Mouse (Mus musculus) monocyte, adult 5-6 weeks (primary cell): Measurements from ENCODE around the gene Car7. TPM values are rescaled to one million over a fixed set of nuclear protein-coding genes. Genes with fewer than 3 reads are reported as not detected.

Experiments used
- total RNA-seq: library from RNA; stranded (forward); fragments of 200-1000, 200-491, 200-594 nt; gene quantifications from 3 replicates; pipeline ENCODE4 v1.2.3, GENCODE M21; 2017

Car7 gene
- total RNA-seq, 1 experiment from 2014 or later: 3.3 TPM

Other genes starting within 250 kb of the Car7 start
- gene Cmtm2a, start 241.5 kb upstream of the Car7 start, total RNA-seq: 4.7 TPM in 1 of 3 replicates, not detected in the others
- gene Gm45711, start 224.6 kb upstream of the Car7 start, total RNA-seq: not detected in 3 replicates
- not detected in 3 replicates for gene Cmtm1, start 224.5 kb upstream of the Car7 start, total RNA-seq
- not detected in 3 replicates for gene Gm11020, start 213.1 kb upstream of the Car7 start, total RNA-seq
- 2.6 TPM in 1 of 3 replicates, not detected in the others for gene Cmtm2b, start 212.5 kb upstream of the Car7 start, total RNA-seq
- 14.1 to 17.1 TPM (median 16.7 TPM) in 3 replicates for gene Cmtm3, start 195.3 kb upstream of the Car7 start, total RNA-seq
- 0.19 to 0.97 TPM (median 0.64 TPM) in 3 replicates for gene Cmtm4, start 138.9 kb upstream of the Car7 start, total RNA-seq
- 57.3 to 86.0 TPM (median 57.8 TPM) in 3 replicates for gene Dync1li2, start 91.6 kb upstream of the Car7 start, total RNA-seq
- 0.21 TPM in 1 of 3 replicates, not detected in the others for gene Terb1, start 24.8 kb upstream of the Car7 start, total RNA-seq
- 103 to 118 TPM (median 115 TPM) in 3 replicates for gene Nae1, start 52 bp upstream of the Car7 start, total RNA-seq
- 3.4 to 6.1 TPM (median 5.0 TPM) in 3 replicates for gene Pdp2, start 56.8 kb downstream of the Car7 start, total RNA-seq
- gene Cdh16, start 89.7 kb downstream of the Car7 start, total RNA-seq: not detected in 3 replicates
- gene Rrad, start 96.6 kb downstream of the Car7 start, total RNA-seq: 12.6 to 19.0 TPM (median 14.8 TPM) in 3 replicates
- gene Ciao2b, start 107.3 kb downstream of the Car7 start, total RNA-seq: 20.6 to 41.4 TPM (median 36.8 TPM) in 3 replicates
- not detected in 3 replicates for gene Ces2a, start 199.3 kb downstream of the Car7 start, total RNA-seq